Mouse (Mus musculus): ENCODE measurements around the gene Armcx6. TPM values are rescaled to one million over a fixed set of nuclear protein-coding genes. Genes with fewer than 3 reads are reported as not detected.

Armcx6 gene
- total RNA-seq, 2 experiments from 2014 or later = 1.6 to 2.2 TPM

Small RNA genes lying within 50 kb of the gene (microRNA-seq; reads per million reads assigned to microRNA genes)
- 0 reads per million in 2 experiments for gene Mir7093 (ENCODE audit: borderline replicate concordance in 2 of 2)

Other genes with a start within 250 kb of the Armcx6 start
- 10 to 100 TPM; 15.9 to 16.2 TPM for gene Timm8a1, start 209.6 kb downstream of the Armcx6 start, total RNA-seq (2021)
- under 1 TPM; 0.59 to 0.67 TPM for gene Btk, start 167.8 kb downstream of the Armcx6 start, total RNA-seq (2021)
- gene Rpl36a, start 165.8 kb downstream of the Armcx6 start, total RNA-seq (2021) = 100 to 1,000 TPM in 1 of 2 experiments, 10 to 100 TPM in 1; 87.8 to 120 TPM
- gene Gla, start 150.3 kb downstream of the Armcx6 start, total RNA-seq (2021) = 1 to 10 TPM; 1.4 to 2.1 TPM
- 10 to 100 TPM; 47.6 to 49.5 TPM for gene Hnrnph2, start 150.2 kb downstream of the Armcx6 start, total RNA-seq (2021)
- 10 to 100 TPM; 14.4 to 17.8 TPM for gene Armcx4, start 64.9 kb downstream of the Armcx6 start, total RNA-seq (2021)
- 1 to 10 TPM; 2.8 to 3.6 TPM for gene Armcx1, start 33.5 kb downstream of the Armcx6 start, total RNA-seq (2021)
- 10 to 100 TPM; 24.6 to 31.7 TPM for gene Armcx3, start 5.2 kb upstream of the Armcx6 start, total RNA-seq (2021)
- gene Armcx2, start 57.8 kb upstream of the Armcx6 start, total RNA-seq (2021) = 1 to 10 TPM; 4.8 to 5.0 TPM
- gene Nxf2, start 213.3 kb upstream of the Armcx6 start, total RNA-seq (2021) = not detected

All from gastrocnemius, postnatal 25 days (tissue).